Mouse (Mus musculus): ENCODE measurements at regions not wholly inside any gene's neighbourhood (a gene's known extent, or its start where the extent isn't known, plus 50 kb on each side); places are given as distances from the start of the nearest gene placed in this dataset.

GRCm38 (mm10) chr4:95233034-95233433, 181.0 kb upstream of the Jun start:
- TF ChIP-seq POLR2A (IDR thresholded peaks at IDR 0.05; ENCODE audit: control insufficient read depth, extremely low read depth, insufficient read depth, low read length, poor library complexity) (no peak), CTCF (IDR thresholded peaks at IDR 0.05; ENCODE audit: borderline replicate concordance, control insufficient read depth, extremely low read depth, insufficient read depth, low read length, poor library complexity) (no peak)
